Mouse (Mus musculus) adrenal gland, postnatal 14 days (tissue): ENCODE data around the gene Scaf1. TPM values are rescaled to one million over a fixed set of nuclear protein-coding genes. Genes with fewer than 3 reads are reported as not detected.
"Not testable (repeated sequence)": the region's sequence is repeated elsewhere in the genome, so short reads cannot be mapped to it uniquely, and the experiment has no call there.

ENCODE experiments used
- DNase-seq: peaks from one replicate; pipeline ENCODE4 v3.0.0; 2021; ENCODE audit warnings: mixed read lengths
- total RNA-seq: library from RNA; stranded (reverse); gene quantifications from 2 replicates; pipeline ENCODE4 v1.2.3, GENCODE M21; 2021

Gene Scaf1
- total RNA-seq, 1 experiment from 2014 or later = 76.3 TPM

DNA sequence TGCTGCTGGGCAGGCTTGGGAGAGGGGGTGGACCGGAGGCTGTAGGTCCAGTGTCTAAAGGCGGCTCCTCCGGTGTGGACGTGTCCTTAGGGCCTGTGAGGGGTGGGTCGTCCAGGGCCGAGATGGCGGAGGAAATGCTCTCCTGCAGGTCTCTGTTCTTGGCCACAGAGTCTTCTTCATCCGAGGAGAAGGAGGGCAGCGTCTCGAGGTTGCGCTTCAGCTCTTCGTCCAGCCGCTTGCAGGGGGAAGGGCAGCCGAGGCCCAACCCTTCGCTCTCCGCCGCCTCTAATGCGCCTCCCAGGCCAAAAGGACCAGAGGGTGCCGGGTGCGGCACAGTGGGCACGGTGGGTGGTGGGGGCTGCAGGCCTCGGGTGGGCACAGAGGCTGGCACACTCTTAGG lies 29.6 kb upstream of the Scaf1 start:
- DNase-seq = no peak

DNA sequence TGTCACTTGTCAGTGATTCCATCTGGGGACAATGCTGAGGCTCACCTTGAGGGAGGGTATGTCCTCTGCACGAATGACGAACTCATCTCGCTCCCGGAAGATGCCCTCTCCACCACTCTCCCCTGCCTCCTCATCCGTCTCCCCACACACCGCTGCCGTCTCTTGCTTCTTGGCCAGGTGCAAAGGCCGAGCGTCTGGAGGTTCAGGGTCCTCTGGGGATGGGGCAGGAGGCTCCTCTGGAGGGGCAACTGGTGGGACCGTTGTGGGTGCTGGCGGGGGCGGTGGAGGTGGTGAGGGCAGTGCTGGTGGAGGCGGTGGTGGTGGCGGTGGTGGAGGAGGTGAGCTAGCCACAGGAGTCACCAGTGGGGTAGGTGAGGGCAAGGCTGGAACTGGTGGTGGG lies 27.1 kb upstream of the Scaf1 start:
- DNase-seq = no peak

DNA sequence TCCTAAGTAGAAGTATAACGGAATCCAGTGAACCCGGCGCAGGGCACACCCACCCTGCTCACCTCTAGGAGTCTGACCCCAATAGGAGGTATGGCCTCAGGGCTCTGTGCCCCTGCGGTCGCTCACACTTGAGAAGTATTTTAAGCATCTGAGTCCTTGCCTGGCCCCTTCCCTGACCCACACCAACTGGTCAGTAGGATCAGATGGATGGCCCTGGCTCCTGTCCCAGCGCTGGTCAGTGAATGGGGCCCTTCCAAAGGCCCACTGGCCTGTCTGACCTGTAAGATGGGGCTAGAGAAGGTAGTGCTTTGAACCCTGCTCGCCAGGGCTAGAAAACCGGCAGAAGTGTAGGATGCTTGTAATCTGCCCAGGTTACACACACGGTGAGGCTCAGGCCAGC lies 24.7 kb upstream of the Scaf1 start:
- no peak for DNase-seq

DNA sequence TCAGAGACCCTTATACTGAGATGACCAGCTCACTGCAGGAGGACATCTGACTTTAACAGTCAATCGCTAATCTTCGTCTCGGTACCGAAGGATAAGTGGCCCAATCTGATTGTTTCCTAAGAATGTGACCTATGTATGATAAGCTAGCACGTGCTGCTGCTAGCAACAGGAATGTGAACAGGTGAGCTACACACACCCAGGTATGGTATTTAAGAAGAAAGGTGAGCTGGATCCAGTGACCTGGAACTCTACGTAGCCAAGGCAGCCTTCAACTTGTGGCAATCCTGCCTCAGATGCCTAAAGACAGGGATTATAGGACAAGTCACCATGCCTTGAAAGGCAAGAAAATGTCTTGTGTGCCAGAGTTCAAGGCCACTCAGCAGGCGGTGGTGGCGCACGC lies 22.2 kb upstream of the Scaf1 start:
- no peak for DNase-seq

DNA sequence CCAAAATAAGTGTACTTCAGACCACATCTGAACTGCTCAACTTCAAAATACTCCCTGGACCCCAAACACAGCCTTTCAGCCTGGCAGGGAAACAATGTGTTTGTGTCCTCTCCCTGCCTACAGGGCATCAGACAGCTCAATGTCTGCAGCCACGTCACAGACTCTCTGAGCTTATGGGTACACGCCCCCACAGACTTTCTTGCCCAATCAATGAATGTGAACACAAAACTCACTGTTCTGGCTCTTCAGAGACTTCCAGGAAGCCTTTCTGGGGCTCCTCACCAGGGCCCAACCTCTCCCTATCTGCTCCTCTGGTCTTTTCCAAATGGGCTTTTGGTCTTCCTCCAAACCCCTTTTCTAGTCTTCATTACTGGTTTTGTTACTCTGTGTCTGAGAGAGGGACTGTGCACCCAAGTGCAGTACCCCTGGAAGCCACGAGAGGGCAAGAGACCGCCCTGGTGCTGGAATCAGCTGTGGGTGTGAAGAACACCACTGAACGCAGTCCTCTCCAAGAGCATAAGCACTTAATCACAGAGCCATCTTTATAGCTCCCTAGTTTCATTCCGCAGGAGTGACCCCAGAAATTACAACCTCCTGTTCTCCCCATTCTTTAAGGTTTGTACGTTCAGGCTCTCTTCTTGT lies 21.7 kb upstream of the Scaf1 start:
- DNase-seq = peak; percentile 85

DNA sequence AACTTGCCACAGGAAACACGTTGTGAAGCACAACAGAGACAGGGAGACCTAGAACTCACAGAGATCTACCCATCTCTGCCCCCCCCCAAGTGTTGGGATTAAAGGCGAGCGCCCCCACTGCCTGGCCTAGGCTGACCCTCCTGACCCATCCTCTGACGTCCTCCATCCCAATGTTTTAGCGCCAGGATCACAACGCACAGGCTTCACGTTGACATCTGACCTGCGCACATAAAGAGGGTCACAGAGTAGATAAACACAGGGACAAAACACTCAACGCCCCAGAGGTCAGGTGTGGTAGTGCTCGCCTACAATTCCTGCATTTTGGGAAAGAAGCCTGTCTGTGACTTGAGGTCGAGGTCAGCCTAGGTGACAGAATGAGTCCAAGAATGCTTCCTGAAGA lies 20.5 kb upstream of the Scaf1 start:
- DNase-seq = no peak

DNA sequence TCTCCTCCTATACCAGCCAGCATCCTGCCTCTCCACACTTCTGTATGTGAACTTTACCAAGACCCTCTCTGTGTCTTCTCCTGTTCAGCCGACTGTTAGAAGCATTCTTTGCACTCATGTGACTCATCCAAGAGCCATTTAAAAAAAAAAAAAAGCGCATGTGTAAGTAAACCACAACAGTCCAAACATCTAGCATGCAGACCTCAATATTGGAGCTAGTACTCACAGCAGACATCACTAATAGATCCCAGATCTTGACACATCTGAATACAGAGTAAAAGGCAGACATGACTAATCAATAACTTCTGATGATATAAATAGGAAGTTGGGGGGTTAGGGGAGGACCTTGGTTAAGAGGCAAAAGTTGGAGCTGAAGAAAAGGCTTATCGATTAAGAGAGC lies 19.5 kb upstream of the Scaf1 start:
- no peak for DNase-seq

DNA sequence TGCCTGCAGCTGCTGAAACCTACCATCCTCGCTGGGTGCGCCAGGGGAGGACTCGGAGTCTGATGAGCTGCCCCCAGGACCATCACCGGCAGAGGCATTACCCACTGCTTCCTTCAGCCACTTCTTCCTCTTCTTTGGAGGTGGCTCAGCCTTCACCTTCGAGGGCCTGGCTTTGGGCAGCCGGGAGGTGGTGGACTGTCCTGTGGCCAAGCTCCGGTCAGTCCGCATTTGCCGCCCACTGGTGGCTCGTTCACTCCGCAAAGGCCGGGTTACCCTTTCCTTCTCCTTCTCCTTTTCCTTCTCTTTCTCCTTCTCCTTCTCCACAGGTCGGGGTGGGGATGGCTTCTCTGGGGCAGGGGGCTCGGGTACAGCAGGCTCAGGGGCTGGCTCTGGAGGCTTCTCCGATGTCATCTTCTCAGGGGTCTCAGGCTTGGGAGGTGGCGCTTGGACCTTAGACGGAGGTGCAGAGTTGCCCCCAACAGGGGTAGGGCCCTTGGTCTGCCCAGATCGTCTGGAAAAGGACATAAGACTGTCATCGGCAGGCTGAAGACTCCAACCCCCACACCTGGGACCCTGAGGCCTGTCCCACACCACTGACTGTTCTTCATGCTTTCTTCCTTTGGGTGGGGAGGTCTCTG lies 17.7 kb upstream of the Scaf1 start:
- no peak for DNase-seq

DNA sequence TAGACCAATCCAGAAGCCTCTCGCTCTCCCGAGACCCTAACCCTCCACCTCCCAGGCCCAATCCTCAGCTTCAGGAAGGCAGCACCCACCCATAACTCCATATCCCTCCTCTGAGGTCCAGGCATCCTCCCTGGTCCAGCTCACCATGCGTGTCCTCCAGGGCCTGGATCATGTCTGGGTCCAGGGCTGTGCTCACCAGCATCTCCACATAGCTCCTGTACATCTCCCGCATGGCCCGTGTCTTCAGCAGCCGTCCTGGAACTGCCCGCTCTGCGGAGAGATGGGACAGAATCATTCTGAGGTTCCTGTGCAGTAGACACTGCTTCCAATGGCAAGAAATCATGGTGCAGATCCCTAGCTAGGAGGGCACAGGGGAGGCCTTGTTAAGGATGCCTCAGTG lies 14.7 kb upstream of the Scaf1 start:
- DNase-seq = no peak

DNA sequence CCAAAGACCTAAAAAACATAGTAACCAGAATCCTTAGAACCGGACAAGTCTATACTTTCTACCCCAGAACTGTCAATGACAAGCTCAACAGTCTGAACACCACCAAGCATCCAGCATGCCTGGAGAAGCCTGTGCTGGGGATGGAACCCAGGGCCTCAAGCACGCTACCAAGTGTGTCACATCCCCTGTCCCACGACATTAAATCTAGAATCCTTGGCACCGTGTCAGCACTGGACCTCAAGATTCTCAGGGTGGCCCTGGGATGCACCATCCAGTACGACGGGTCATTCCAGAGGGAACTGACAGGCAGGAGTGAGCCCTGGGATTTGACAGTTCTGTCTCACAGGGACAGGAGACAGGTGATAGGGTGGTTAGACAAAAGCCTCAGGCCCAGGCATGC lies 13.8 kb upstream of the Scaf1 start:
- no peak for DNase-seq

DNA sequence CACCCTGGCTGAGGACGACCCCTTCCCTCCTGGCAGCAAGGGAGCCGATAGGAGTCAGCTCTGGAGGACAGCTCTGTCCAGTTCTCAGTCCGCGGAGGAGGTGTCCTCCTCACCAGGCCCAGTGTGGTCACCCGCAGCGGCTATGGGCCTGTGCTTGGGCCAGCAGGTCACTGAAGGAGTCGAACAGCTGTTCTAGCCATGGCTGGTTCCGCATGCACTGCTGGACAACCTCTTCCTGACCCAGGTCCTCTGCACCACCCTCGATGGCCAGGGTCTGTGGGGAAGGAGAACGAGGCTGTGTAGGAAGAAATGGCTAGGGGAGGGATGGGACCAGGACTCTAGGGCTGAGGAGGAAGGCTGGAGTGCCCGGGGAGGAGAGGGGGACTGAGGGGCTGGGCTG lies 12.2 kb upstream of the Scaf1 start:
- no peak for DNase-seq

DNA sequence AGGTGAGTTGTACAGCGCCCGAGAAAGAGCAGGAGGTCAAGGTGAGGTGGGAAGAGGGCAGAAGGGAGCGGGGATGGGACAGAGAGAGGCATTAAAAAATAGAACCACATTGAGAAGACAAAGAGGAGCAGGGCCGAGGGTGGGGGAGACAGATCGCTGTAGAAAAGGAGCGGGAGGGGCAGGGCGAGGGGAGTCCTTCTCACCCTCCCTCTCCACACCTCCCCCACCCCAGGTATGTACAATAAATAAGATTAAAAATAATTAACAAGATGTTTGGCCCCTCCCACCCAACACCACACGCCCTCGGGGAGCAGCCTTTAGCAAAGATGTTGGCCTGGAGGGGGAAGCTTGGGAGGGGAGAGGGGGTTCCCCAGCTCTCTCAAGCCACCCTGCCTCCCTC lies 11.6 kb upstream of the Scaf1 start:
- no peak for DNase-seq

DNA sequence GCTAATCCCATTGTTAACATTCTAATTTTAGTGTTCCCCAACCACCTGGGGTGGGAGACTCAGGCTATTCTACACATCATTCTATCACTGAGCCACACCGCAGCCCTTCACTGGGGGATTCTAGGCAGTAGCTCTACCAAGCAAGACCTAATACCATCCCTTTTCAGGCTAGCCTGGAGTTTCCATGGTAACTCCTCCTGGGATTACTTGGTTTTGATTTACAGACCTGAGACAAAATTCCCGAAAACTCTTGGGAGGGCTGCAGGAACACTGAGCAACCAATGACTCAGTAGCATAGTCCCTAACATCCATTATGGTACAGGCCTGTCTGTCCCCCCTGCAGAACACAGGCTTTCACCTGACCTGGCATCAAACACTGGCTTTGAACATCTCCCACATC lies 10.1 kb upstream of the Scaf1 start:
- DNase-seq = no peak

DNA sequence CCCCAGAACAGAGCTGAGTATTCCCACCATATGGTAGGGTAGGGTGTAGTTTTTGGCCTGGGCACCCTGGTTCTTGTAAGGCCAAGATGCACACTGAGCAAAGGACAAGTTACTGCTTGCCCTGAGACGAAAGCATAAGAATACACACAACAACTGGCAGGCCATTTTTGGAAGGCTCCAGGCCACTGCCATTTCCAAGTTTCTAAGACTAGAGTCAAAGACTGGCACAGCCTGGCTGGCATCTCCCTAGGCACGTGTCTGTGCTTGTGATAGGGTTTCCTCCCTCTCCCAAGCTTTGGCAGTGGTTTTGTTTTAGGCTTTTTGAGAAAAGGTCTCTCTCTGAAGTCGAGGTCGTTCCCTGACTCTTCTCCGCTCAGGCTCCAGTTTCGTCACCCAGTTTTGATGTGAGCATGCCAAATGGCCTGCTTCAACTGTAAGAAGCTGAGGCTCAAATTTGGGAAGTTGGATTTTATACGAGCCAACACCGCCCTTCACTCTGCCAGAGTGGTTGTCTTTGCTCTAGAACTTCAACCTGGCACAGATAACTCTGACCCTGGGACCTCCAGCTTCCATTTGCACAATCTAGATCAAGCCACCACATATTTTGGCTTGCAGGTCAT lies 9.5 kb upstream of the Scaf1 start:
- peak; percentile 79 for DNase-seq

DNA sequence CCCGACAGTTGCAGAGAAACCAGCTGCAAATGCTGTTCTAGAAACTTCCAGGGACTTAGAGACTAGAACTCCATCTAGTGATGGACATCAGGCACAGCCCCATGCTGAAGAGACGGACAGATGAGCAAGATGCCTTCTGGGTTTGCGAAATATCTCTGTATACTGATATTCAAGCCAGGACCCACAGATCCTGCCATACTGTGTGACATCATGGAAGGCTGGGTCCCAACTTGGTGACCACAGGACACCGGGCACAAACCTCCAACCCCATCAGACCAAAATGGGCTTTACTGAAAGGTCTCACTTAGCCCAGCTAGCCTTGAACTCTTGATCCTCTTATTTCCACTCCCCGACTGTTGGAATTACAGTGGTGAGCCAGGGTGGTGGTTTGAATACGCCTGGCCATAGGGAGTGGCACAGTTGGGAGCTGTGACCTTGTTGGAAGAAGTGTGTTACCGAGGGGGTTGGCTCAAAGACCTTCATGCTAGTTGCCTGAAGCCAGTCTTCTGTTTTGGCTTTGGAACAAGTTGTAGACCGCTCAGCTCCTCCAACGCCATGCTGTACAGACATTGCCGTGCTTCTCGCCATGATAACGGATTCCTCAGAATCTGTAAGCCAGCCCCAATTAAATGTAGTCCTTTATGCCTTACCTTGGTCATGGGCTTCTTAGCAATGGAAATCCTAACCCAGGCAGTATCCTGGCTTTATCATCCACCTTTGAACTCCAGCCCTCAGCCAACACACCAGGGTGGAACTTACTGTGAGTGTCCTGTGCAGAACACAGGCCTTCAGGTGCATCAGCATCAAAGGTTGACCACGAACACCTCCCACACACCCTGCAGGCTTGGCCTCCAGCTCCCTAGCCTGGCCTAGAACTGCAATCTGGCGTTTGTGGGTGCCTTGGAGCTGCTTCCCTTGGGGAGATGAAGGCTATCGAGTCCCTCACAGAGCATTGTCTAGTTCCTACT lies 8.4 kb upstream of the Scaf1 start:
- no peak for DNase-seq

DNA sequence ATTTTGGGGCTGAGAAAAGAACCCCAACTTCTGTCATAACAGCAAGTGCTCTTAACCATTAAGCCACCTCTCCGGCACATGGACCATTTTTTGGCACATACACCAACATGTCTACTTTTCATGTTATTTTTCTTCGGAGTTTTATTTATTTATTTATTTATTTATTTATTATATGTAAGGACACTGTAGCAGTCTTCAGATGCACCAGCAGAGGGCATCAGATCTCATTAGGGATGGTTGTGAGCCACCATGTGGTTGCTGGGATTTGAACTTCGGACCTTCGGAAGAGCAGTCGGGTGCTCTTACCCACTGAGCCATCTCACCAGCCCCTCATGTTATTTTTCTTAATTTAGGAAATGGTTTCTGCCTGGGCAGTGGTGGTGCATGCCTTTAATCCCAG lies 7.5 kb upstream of the Scaf1 start:
- not testable (repeated sequence) for DNase-seq

DNA sequence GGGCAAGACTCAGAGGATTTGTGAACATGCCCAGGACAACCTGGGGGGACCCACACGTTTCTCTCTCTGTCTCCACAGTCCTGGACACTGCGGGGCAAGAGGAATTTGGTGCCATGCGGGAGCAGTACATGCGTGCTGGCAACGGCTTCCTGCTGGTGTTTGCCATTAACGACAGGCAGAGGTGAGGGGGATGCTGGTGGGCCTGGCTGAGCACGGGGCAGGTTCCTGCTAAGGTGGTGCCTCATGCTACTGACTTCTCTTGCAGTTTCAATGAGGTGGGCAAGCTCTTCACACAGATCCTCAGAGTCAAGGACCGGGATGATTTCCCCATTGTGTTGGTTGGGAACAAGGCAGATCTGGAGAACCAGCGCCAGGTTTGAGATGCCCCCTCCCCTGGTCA lies 4.1 kb upstream of the Scaf1 start:
- no peak for DNase-seq

DNA sequence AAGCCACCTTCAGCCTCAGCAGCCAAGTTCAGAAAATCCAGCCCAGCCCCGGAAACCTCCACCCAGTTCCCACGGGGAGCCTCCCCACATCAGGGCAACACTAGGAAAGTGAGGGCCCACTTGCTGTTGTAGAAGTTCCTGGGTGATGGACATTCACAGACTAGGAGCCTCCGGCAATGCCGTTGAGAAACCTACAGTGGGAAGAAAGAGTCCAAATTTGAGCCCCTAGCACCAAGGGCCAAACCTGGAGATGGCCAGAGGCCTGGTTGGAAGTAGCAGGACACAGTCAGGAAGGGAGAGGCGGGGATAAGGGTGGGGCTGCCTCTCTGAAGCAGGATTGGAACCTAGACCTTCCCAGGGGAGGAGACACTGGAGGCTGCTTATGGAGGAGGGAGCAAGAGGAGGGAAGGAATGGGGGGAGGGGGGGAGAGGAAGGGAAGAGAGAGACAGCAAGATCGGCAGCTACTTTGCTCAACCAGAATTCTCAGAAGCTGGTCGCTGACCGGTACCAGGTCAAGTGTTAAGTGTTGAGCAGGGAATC lies 2.9 kb upstream of the Scaf1 start:
- DNase-seq = peak; percentile 58

DNA sequence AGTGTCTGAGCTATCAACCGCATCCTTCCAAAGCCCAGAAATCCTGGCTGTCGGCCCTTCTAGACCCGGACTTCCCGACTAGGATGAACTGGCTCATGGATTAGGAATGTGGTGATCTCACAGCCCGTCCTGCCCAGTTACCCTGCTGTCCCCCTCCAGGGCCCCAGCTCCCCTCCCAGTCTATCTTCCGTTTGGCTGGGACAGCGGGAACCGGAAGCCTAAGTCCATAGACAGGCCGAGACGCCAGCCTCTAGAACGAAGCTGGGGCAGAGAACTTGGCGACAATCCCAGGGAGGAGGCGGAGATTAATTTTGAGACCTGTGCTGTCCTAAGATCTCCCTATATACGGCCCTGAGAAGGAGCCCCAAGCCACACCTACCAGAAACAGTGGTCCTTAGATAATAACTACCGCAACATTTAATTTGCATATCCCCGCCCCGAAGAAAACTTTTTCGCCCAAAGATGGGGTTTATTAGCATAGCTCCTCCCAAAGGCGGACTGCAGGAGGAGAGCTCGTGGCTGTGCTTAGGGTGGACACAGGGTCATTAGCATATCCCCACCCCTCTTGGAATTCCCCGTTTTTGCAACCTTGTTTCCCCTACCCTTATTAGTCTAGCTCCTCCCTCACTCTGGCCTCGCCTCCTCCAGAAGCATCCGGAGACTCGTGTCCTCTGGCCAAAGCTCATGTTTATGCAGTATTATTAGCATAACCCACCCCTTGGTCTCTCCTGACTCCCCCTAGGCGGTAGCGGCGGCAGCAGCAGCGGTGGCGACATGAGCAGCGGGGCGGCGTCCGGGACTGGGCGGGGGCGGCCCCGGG lies 1.3 kb upstream of the Scaf1 start, which contains the start of gene Rras:
Gene Rras, plus strand, starts transcription at position 720 of the 820 bp plus-strand sequence.
- DNase-seq = peak; percentile 93

DNA sequence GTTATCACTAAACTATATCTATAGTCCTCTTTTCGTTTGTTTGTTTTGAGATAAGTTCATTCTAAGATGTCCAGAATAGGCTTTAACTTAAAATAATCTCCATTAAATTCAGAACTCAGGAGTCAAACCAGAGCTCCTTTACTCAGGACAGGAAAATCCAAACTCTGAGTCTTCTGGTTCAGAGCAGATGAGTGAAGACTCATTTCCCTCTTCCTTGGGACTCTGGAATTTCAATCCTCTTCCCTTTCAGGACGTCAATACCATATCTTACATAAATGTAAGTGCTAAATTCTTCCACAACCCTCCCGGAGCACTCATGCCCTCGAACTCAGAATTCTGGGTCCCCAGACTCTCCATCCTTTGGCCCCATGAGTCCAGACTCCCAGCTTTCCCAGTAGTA lies 598 bp upstream of the Scaf1 start:
- DNase-seq = no peak

DNA sequence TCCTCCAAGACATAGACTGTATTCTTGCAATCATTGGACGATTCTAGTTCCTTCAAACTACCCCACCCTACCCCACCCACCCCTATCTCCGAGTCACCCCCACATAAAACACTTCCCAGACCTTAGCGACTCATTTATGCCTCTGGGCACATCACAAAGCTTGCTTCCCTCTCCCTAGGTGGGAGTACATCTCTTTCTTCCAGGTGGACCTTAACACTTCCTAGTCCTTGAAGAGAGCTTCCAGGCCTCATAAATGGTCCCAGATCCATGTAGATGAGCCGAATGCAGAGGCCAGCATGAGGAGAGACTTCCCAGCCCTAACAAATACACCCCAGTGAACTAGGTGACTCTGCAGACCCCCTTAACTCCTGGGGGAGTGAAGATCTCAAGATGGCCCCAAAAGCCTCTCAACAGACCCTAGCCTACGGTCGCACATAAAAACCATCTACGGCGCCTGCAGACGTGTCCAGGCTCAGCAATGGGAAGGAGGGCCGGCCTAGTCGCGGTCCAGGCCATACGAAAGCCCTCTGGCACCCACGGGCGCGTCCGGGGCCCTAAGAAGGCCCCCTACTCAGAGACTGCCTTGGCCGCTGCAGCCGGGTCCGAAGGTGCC lies 713 bp downstream of the Scaf1 start:
- no peak for DNase-seq
